Mouse (Mus musculus) ES-E14 (cell line): ENCODE measurements around the gene Ugt1a1. TPM values are rescaled to one million over a fixed set of nuclear protein-coding genes. Genes with fewer than 3 reads are reported as not detected.
"Not testable (repeated sequence)": the region's sequence is repeated elsewhere in the genome, so short reads cannot be mapped to it uniquely, and the experiment has no call there.

Experiments used
- DNase-seq: peaks from one replicate; pipeline ENCODE4 v3.0.0-alpha.2; 2013; ENCODE audit warnings: low read depth, low spot score
- H3K27ac ChIP-seq: 2 replicates; pipeline ENCODE4 v1.5.1; 2012; ENCODE audit warnings: low read depth, mild to moderate bottlenecking, low read length, moderate library complexity, mixed read lengths; ENCODE audit not compliant: poor library complexity, insufficient read depth, severe bottlenecking
- H3K36me3 ChIP-seq: 2 replicates; pipeline ENCODE4 v1.6.1; 2012; ENCODE audit warnings: mild to moderate bottlenecking, low read length, moderate library complexity, mixed read lengths; ENCODE audit not compliant: control insufficient read depth, poor library complexity, insufficient read depth, severe bottlenecking
- H3K4me1 ChIP-seq, 2 experiments: fragments of 150-350 bp in 1 of 2; sonication (generic) in 1 of 2; 2 replicates each; pipeline ENCODE4 v1.6.1; 2012; ENCODE audit warnings: low read length in 2 of 2, mild to moderate bottlenecking in 1 of 2, mixed read lengths in 1 of 2; ENCODE audit not compliant: control insufficient read depth in 2 of 2, insufficient read depth in 2 of 2, poor library complexity in 1 of 2
- H3K4me3 ChIP-seq, 2 experiments: fragments of 150-350 bp in 1 of 2; sonication (generic) in 1 of 2; 2 replicates each; pipeline ENCODE4 v1.5.1; 2012; ENCODE audit warnings: low read length in 2 of 2, low read depth in 1 of 2, mild to moderate bottlenecking in 1 of 2, mixed read lengths in 1 of 2; ENCODE audit not compliant: insufficient read depth in 1 of 2, poor library complexity in 1 of 2, severe bottlenecking in 1 of 2
- H3K9ac ChIP-seq: 2 replicates; pipeline ENCODE4 v1.6.1; 2012; ENCODE audit warnings: low read depth, mild to moderate bottlenecking, low read length, mixed read lengths; ENCODE audit not compliant: poor library complexity, insufficient read depth, severe bottlenecking
- H3K9me3 ChIP-seq: fragments of 150-350 bp; sonication (generic); 2 replicates; pipeline ENCODE4 v1.6.1; 2012; ENCODE audit warnings: low read depth, mild to moderate bottlenecking, low read length; ENCODE audit not compliant: control insufficient read depth, insufficient read depth
- CHD2 ChIP-seq: IDR thresholded peaks from 2 replicates; pipeline ENCODE4 v1.6.1; 2014; ENCODE audit warnings: mild to moderate bottlenecking, low read depth, low read length, inconsistent platforms
- HCFC1 ChIP-seq: IDR thresholded peaks from 2 replicates; pipeline ENCODE4 v1.6.1; 2012; ENCODE audit warnings: low read length, inconsistent platforms, borderline replicate concordance; ENCODE audit not compliant: insufficient read depth
- MAFK ChIP-seq: IDR thresholded peaks from 2 replicates; pipeline ENCODE4 v1.6.1; 2014; ENCODE audit warnings: mild to moderate bottlenecking, low read depth, low read length, inconsistent platforms; ENCODE audit not compliant: insufficient read depth
- ZC3H11A ChIP-seq: IDR thresholded peaks from 2 replicates; pipeline ENCODE4 v1.6.1; 2012; ENCODE audit warnings: low read depth, mild to moderate bottlenecking, inconsistent platforms, low read length, borderline replicate concordance
- ZNF384 ChIP-seq: IDR thresholded peaks from 2 replicates; pipeline ENCODE4 v1.6.1; 2012; ENCODE audit warnings: low read depth, low read length, inconsistent platforms
- in situ Hi-C, 2 experiments: fragments of 600-800 bp; cut with MboI; formaldehyde crosslinking; loops; one replicate each; pipeline ENCODE4 v1.15.1; 2025; ENCODE audit warnings: low sequenced_read_pairs in 2 of 2, inconsistent platforms in 1 of 2; ENCODE audit not compliant: unreplicated experiment in 2 of 2
- total RNA-seq: library from RNA; depleted of rRNA; stranded (reverse); fragments of 300-350 nt; gene quantifications from 2 replicates; pipeline ENCODE4 v1.2.3, GENCODE M21; 2012; rRNA removed

Ugt1a1 gene
- total RNA-seq, result not detected in 2 replicates

DNA sequence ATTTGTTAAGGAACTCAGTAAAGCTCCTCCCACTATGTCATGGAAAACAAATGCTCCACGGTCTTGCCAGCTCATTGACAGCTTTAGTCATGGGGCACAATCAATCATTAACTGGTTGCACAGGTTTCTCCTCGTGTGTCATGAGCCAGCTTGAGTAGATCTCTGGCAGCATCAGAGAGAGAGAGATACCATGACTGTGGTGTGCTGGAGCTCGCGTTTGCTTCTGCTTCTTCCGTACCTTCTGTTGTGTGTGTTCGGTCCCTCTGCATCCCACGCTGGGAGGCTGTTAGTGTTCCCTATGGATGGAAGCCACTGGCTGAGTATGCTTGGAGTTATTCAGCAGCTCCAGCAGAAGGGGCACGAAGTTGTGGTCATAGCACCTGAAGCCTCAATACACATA is at the start of gene Ugt1a1:
Gene Ugt1a1, plus strand, starts transcription at position 148 of the 400 bp plus-strand sequence.
- no peaks in the 10 kb centered on the region for H3K4me1 ChIP-seq
- no peak for TF ChIP-seq HCFC1
- TF ChIP-seq CHD2, result no peak
- TF ChIP-seq MAFK, result no peak
- TF ChIP-seq ZNF384, result no peak
- TF ChIP-seq ZC3H11A, result no peak
- no peaks in the 10 kb centered on the region for H3K36me3 ChIP-seq
- DNase-seq, result no peak
- H3K9ac ChIP-seq, result no peak within 1 kb of the TSS
- in situ Hi-C loops, result no loop called here
- no peak within 1 kb of the TSS for H3K27ac ChIP-seq
- H3K4me3 ChIP-seq, result no peak within 1 kb of the TSS
- H3K9me3 ChIP-seq, result no peaks in the 10 kb centered on the region

DNA sequence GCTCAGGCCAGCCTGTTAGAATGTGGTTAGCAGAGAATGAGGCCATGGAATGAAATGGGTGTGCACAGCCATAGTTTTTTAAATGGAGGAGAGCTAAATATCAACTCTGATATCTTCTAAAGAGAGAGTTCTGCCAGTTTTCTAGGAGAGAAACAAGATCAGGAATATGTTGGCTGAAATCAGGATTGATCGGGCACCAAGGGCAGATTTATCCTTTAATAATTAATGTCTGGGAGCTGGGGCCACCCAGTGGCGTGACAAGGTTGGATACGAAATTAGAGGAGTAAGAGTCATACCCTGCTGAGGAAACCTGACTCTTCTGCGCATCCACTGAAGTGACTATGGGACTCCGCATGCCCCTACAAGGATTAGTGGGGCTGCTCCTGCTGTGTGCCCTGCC is 46.0 kb upstream of the Ugt1a1 start, which contains the start of gene Ugt1a5:
Gene Ugt1a5, plus strand, starts transcription at position 302 of the 400 bp plus-strand sequence.
- no peak within 1 kb of the TSS for H3K4me3 ChIP-seq
- no peak within 1 kb of the TSS for H3K27ac ChIP-seq
- no peak for TF ChIP-seq CHD2
- no peak for TF ChIP-seq MAFK
- no peak for TF ChIP-seq HCFC1
- no peak for TF ChIP-seq ZC3H11A
- no peak for TF ChIP-seq ZNF384
- no peaks in the 10 kb centered on the region for H3K36me3 ChIP-seq
- H3K9ac ChIP-seq, result no peak within 1 kb of the TSS
- no peak for DNase-seq
- H3K4me1 ChIP-seq, result peaks cover 0 to 2% of the 10 kb centered on the region in 2 experiments; a peak in 1 of 4 replicates
- in situ Hi-C loops, result no loop called here
- H3K9me3 ChIP-seq, result no peaks in the 10 kb centered on the region

- H3K9me3 ChIP-seq, H3K4me3 ChIP-seq, H3K27ac ChIP-seq, H3K36me3 ChIP-seq, H3K9ac ChIP-seq, DNase-seq, H3K4me1 ChIP-seq, in situ Hi-C loops: not testable (repeated sequence)
Observed at GRCm38 (mm10) chr1:88172190-88172589, 39.6 kb upstream of the Ugt1a1 start.

- Histone ChIP-seq H3K4me3 (no peak overlapping the region), H3K9ac (no peak overlapping the region), H3K9me3 (no peaks in the 10 kb centered on the region), H3K36me3 (no peaks in the 10 kb centered on the region), H3K27ac (no peak overlapping the region), H3K4me1 (no peaks in the 10 kb centered on the region)
- in situ Hi-C loops, result no loop called here
- TF ChIP-seq MAFK (no peak), ZC3H11A (no peak), HCFC1 (no peak), ZNF384 (no peak), CHD2 (no peak)
- DNase-seq, result no peak
Observed at GRCm38 (mm10) chr1:88179657-88180056, 32.1 kb upstream of the Ugt1a1 start.

- Histone ChIP-seq H3K9ac (no peak overlapping the region), H3K9me3 (no peaks in the 10 kb centered on the region), H3K27ac (no peak overlapping the region), H3K4me3 (no peak overlapping the region), H3K4me1 (no peaks in the 10 kb centered on the region), H3K36me3 (no peaks in the 10 kb centered on the region)
- TF ChIP-seq ZNF384 (no peak), CHD2 (no peak), HCFC1 (no peak), ZC3H11A (no peak), MAFK (no peak)
- in situ Hi-C loops, result no loop called here
- DNase-seq, result no peak
Observed at GRCm38 (mm10) chr1:88186325-88186935, 25.3 kb upstream of the Ugt1a1 start.
